Comparison of ENCODE assay signal across 13 mouse cellular contexts in the genomic region with DNA sequence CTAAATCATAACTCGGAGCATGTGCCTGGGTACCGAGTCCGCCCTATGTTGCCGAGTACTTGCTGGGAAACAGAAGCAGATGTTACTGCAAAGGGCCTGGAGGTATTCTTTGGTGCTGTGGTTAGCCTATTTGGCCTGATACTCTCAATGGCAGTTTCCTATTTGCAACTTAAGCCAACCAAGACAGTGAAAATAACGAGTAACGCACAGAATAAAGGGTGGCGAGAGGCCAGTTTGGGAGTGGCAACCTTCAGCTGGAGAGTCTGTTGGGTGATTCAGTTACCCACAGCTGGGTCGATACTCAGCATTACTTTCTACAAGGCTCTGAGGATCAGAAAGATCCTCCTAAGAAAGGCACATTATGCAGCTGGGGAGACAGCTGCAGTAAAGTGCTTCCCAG.
"Had no signal": no experiment of that assay in that cellular context is flagged by ENCODE, and none has a peak within 500 bp of the region (broad histone marks: within the 10 kb centered on the region; RNA-seq: fewer than 3 reads in every experiment).

No protein-coding gene starts in this region.

- H3K9me3 ChIP-seq: liver, embryonic 13.5 days; midbrain, embryonic 15.5 days; neural tube, embryonic 13.5 days had no signal

- ATAC-seq: midbrain, embryonic 15.5 days had no signal

- H3K27ac ChIP-seq: kidney, postnatal 0 days; liver, embryonic 13.5 days; midbrain, embryonic 15.5 days had no signal

- H3K4me1 ChIP-seq: midbrain, embryonic 15.5 days had no signal

- H3K4me2 ChIP-seq: liver, embryonic 13.5 days; midbrain, embryonic 15.5 days; neural tube, embryonic 13.5 days had no signal

- H3K4me3 ChIP-seq: liver, embryonic 13.5 days; midbrain, embryonic 15.5 days; neural tube, embryonic 13.5 days had no signal

- DNase-seq: kidney, adult 11 months; kidney, adult 9 months; kidney, postnatal 36 days; layer of hippocampus, adult 9-11 months; left cerebral cortex, postnatal 4 days; liver; liver, embryonic 13.5 days; liver, postnatal 0 days; thymus, adult 2 months; thymus, postnatal 25 days had no signal

- H3K27me3 ChIP-seq: liver, embryonic 13.5 days; midbrain, embryonic 15.5 days; neural tube, embryonic 13.5 days had no signal

- H3K36me3 ChIP-seq: liver, embryonic 13.5 days; midbrain, embryonic 15.5 days; neural tube, embryonic 13.5 days had no signal

- H3K9ac ChIP-seq: liver, embryonic 13.5 days; liver, postnatal 0 days; midbrain, embryonic 15.5 days; neural tube, embryonic 13.5 days had no signal
